Mouse (Mus musculus) hindbrain, embryonic 12.5 days (tissue): ENCODE results near the gene Cxcr4. TPM values are rescaled to one million over a fixed set of nuclear protein-coding genes. Genes with fewer than 3 reads are reported as not detected.

Source experiments
- polyA plus RNA-seq: library from polyadenylated mRNA; unstranded; fragments of >200 nt; fragmentation: Nextera tagmentation; extraction: Ambion mirVana; gene quantifications from 2 replicates; pipeline ENCODE4 v1.2.1, GENCODE M21; 2016

Cxcr4 gene
- polyA plus RNA-seq, 1 experiment from 2014 or later: 18.2 TPM

Other genes starting within 250 kb of the Cxcr4 start
- gene Mcm6, start 232.6 kb downstream of the Cxcr4 start, polyA plus RNA-seq: 175 and 179 TPM in 2 replicates
- 184 and 188 TPM in 2 replicates for gene Dars, start 174.9 kb downstream of the Cxcr4 start, polyA plus RNA-seq